Mouse (Mus musculus): ENCODE results near the gene Vmn2r51.
"Not testable (repeated sequence)": the region's sequence is repeated elsewhere in the genome, so short reads cannot be mapped to it uniquely, and the experiment has no call there.

Gene Vmn2r51

GRCm38 (mm10) chr7:10105641-10106040, at the start of gene Vmn2r51:
Gene Vmn2r51 (minus strand): TSS chr7:10105741.
- not testable (repeated sequence) for DNase-seq (ENCODE audit: low spot score in 2 of 2)

GRCm38 (mm10) chr7:10053196-10053595, 52.3 kb downstream of the Vmn2r51 start, which contains the start of gene Vmn2r50:
Gene Vmn2r50 (minus strand): TSS chr7:10053296.
- DNase-seq (ENCODE audit: low spot score in 2 of 2) = not testable (repeated sequence)

Data from cerebellum, postnatal 4 days (tissue).